Mouse (Mus musculus): Measurements from ENCODE around the gene Ano1. TPM values are rescaled to one million over a fixed set of nuclear protein-coding genes. Genes with fewer than 3 reads are reported as not detected.

The Ano1 gene
- polyA plus RNA-seq, 1 experiment from 2014 or later, result 9.7 TPM

DNA sequence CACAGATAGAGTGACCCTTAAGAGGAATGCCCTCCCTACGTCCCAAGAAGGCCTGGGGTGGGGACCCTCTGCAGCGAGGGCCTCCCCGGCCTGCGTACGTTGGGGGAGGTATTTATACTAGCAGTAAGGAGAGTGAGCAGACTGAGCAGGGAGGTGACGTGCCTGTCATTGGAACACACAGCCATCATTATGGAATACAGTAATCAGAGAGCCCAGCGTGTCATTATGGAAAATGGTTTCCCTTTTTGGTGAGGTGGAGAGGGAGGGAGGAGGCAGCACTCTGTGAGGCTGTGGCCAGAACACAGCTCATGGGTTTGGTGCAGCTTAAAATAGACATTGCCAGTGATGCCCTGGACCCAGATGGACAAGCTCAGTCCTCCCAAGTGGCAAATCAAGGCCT, 11.1 kb downstream of the Ano1 start:
- 66% methylated on average over 7 of the region's 7 CpGs for WGBS
- Histone ChIP-seq H3K9ac (no peak overlapping the region), H3K4me1 (peaks cover 14% of the 10 kb centered on the region), H3K4me3 (no peak overlapping the region), H3K36me3 (no peaks in the 10 kb centered on the region), H3K27me3 (peaks cover 26% of the 10 kb centered on the region), H3K9me3 (no peaks in the 10 kb centered on the region), H3K4me2 (no peak overlapping the region), H3K27ac (no peak overlapping the region)
- ATAC-seq (ENCODE audit: insufficient number of reproducible peaks, low FRiP score, low TSS enrichment, low read depth), result no peak

DNA sequence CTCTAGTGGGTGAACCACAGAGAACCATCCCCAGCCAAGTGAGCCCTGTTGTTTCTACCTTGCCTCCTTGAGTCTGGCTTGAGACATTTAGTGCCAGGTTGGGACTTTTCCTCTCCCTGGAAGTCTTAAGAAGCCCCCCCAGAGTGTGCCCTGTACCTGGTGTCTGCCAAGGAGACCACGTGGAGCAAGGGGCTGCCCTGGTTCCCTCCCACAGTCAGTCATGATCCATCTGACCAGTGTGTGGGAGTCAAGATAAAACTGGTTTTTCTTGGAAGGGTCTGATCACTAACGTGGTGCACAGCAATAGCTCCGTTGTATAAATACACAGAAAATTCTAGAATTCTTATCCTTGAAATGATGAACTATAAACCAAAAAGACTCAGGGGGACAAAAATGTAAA, 12.0 kb downstream of the Ano1 start:
- no peaks in the 10 kb centered on the region for H3K36me3 ChIP-seq
- WGBS, result 46% methylated on average over 3 of the region's 3 CpGs
- H3K4me2 ChIP-seq, result no peak overlapping the region
- ATAC-seq (ENCODE audit: insufficient number of reproducible peaks, low FRiP score, low TSS enrichment, low read depth), result no peak
- peaks cover 14% of the 10 kb centered on the region for H3K4me1 ChIP-seq
- H3K9ac ChIP-seq, result no peak overlapping the region
- no peaks in the 10 kb centered on the region for H3K9me3 ChIP-seq
- no peak overlapping the region for H3K27ac ChIP-seq
- no peak overlapping the region for H3K4me3 ChIP-seq
- H3K27me3 ChIP-seq, result peaks cover 29% of the 10 kb centered on the region

DNA sequence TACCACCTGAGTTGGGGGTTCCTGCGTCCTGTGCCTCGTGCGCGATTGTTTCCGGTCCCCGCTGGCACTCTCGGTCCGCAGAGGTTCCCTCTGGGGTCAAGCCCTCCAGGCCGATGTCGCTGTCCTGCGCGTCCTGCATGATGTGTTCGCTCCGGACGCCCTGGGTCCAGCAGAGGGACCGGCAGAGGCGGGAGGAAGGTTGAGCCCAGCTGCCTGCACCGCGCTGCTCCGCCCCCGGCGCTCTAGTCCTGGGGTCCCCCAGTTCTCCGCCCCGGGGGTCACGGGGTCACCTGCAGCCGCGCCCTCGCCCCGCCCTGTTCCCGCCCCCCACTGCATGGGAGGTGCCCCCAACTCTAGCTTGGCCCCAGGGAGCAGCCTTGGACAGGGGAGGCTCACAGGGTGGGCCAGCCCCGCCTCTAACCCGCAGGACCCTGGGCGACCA, 13.4 kb downstream of the Ano1 start:
- 0 out of 2 replicates have a peak overlapping the region, but pooled peaks have one; percentile 26 for H3K9ac ChIP-seq
- no peaks in the 10 kb centered on the region for H3K9me3 ChIP-seq
- ATAC-seq (ENCODE audit: insufficient number of reproducible peaks, low FRiP score, low TSS enrichment, low read depth), result no peak
- under 1% methylated on average over 31 of the region's 33 CpGs for WGBS
- H3K4me3 ChIP-seq, result peak overlapping the region; percentile 36
- peaks cover 30% of the 10 kb centered on the region for H3K27me3 ChIP-seq
- H3K4me2 ChIP-seq, result peak overlapping the region; percentile 71
- no peak overlapping the region for H3K27ac ChIP-seq
- H3K4me1 ChIP-seq, result peaks cover 14% of the 10 kb centered on the region
- H3K36me3 ChIP-seq, result no peaks in the 10 kb centered on the region

DNA sequence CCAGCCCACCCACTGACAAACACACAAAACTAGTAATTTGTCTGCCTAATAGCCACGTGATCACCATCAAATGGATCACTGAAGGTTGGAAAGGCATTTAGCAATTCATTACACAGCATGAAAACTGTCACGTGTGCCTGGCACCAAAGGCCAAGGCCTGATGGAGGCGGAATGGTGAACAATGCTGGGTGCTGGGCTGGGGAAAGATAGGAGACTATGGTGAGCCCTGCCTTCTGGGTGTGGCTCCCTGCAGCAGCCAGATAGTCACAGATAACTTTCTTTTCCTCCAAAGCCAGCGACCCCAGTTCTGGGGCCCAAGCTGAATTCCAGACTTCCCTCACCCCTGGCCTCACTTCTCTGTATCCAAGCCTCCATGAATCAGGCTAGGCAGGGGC, 19.9 kb downstream of the Ano1 start:
- H3K9ac ChIP-seq, result no peak overlapping the region
- WGBS, result 51% methylated on average over 4 of the region's 4 CpGs
- H3K27ac ChIP-seq, result no peak overlapping the region
- no peak overlapping the region for H3K4me3 ChIP-seq
- ATAC-seq (ENCODE audit: insufficient number of reproducible peaks, low FRiP score, low TSS enrichment, low read depth), result no peak
- H3K9me3 ChIP-seq, result no peaks in the 10 kb centered on the region
- peaks cover 13% of the 10 kb centered on the region; the same call in 1 of the 2 replicates for H3K27me3 ChIP-seq
- no peaks in the 10 kb centered on the region for H3K36me3 ChIP-seq
- no peak overlapping the region for H3K4me2 ChIP-seq
- H3K4me1 ChIP-seq, result no peaks in the 10 kb centered on the region

DNA sequence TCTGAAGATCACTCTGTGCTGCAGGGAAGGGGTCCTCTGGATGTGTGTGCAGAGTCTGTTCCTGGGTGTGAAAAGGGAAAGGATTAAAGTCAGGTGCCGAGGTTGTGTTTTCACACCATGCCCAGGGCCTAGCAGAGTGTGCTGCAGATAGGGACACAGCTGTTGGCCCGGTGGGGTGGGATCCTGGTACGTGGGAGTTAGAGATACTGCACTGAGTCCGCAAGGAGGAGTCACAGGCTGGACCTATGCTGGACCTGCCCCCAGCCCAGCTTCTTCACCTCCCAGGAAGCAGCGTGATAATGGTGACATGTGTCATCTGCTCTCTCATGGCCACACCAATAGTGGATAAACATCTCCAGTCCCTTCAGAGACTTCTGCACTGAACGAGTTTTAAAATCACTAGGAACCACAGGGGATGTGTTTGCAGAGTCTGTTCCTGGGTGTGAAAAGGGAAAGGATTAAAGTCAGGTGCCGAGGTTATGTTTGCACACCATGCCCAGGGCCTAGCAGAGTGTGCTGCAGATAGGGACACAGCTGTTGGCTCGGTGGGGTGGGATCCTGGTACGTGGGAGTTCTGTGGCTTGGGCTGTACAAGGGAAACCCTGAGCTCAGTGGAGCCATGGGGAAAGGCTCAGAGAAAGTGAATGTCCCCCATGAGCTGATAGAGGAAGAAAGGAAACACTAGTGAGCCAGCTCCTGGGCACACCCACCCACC, 20.4 kb downstream of the Ano1 start:
- 64% methylated on average over 9 of the region's 9 CpGs for WGBS
- H3K4me3 ChIP-seq, result no peak overlapping the region
- no peaks in the 10 kb centered on the region for H3K4me1 ChIP-seq
- H3K27me3 ChIP-seq, result peaks cover 9% of the 10 kb centered on the region; the same call in 1 of the 2 replicates
- H3K27ac ChIP-seq, result no peak overlapping the region
- H3K36me3 ChIP-seq, result no peaks in the 10 kb centered on the region
- no peak overlapping the region for H3K9ac ChIP-seq
- no peaks in the 10 kb centered on the region for H3K9me3 ChIP-seq
- ATAC-seq (ENCODE audit: insufficient number of reproducible peaks, low FRiP score, low TSS enrichment, low read depth), result no peak
- H3K4me2 ChIP-seq, result no peak overlapping the region

DNA sequence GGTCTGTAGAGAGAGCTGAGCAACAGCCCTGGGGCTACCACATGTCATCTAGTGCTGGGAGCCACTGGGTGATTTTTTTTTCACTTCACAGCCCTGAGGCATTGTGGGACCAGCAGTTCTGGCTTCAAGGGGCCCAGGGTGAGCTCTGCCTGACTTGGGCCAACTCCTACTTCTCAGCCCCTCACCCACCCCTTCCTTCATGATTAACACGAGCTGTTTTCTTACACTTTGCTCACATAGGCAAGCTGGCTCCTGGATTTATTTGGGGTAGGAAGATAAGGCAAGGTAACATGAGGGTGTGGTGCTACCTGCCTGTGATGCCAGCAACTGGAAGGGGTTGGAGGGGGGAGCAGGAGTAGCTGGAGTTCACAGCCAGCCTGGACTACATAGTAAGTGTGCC, 27.5 kb downstream of the Ano1 start:
- Histone ChIP-seq H3K9ac (no peak overlapping the region), H3K4me3 (no peak overlapping the region), H3K9me3 (no peaks in the 10 kb centered on the region), H3K27ac (no peak overlapping the region), H3K27me3 (no peaks in the 10 kb centered on the region), H3K36me3 (no peaks in the 10 kb centered on the region), H3K4me1 (no peaks in the 10 kb centered on the region), H3K4me2 (no peak overlapping the region)
- ATAC-seq (ENCODE audit: insufficient number of reproducible peaks, low FRiP score, low TSS enrichment, low read depth), result no peak
- WGBS, result 11% methylated on average over 1 of the region's 1 CpGs

DNA sequence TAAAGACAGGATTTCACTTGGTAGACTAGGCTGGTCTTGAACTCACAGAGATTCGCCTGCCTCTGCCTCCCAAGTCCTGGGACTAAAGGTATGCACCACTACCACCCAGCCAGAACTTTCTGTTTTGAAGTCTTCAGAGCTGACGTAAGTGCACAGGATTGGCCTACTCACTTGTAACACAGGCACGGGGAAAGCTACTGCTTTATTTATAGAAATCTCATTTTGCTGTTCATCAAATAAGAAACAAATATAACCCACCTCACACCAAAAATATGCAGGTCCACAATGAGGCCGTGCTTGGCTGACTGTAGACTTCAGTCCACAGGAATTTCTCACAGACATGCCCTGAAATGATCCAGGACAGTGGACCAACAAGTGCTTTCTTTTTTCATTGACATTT, 31.8 kb downstream of the Ano1 start:
- Histone ChIP-seq H3K9ac (no peak overlapping the region), H3K4me3 (no peak overlapping the region), H3K27ac (no peak overlapping the region), H3K4me1 (no peaks in the 10 kb centered on the region), H3K27me3 (no peaks in the 10 kb centered on the region), H3K4me2 (no peak overlapping the region), H3K36me3 (no peaks in the 10 kb centered on the region), H3K9me3 (no peaks in the 10 kb centered on the region)
- 80% methylated on average over 4 of the region's 4 CpGs for WGBS
- no peak for ATAC-seq (ENCODE audit: insufficient number of reproducible peaks, low FRiP score, low TSS enrichment, low read depth)

DNA sequence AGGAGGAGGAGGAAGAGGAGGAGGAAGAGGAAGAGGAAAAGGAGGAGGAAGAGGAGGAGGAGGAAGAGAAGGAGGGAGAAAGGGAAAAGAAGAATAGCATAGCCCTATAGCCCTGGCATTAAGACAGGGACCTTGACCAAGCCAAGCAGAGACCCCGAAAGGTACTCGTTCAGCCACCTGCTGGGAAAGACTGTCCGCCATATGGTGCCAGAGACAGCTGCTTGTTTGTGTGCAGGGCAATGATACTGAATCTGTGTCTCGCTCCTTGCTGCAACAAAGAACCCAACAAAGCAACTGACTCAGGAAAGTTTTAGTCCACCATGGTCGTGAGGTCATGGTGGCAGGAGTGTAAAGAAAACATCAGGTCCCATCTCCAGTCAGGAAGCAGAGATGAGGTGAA, 34.0 kb downstream of the Ano1 start:
- Histone ChIP-seq H3K9ac (no peak overlapping the region), H3K36me3 (no peaks in the 10 kb centered on the region), H3K4me3 (no peak overlapping the region), H3K9me3 (no peaks in the 10 kb centered on the region), H3K27ac (no peak overlapping the region), H3K4me2 (no peak overlapping the region), H3K27me3 (no peaks in the 10 kb centered on the region), H3K4me1 (no peaks in the 10 kb centered on the region)
- WGBS, result 78% methylated on average over 5 of the region's 5 CpGs
- no peak for ATAC-seq (ENCODE audit: insufficient number of reproducible peaks, low FRiP score, low TSS enrichment, low read depth)

DNA sequence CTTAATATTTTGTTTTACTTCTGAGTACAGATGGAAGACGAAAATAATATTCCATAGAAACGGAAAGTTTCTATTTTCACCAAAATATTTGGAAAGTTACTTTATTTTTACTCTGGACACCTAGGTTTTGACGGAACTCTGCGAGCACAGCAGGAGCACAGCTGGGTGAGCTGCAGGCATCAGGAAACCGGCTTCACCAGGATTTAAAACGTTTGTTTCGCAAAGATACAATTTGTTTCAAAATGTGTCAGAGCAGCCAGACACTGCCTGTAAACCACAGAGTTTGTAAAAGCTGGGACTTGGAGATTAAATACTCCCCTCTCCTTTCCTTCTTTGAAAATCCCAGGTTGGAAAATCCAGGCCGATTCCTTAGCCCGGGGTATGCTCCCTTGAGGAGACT, 53.9 kb downstream of the Ano1 start:
- no peaks in the 10 kb centered on the region for H3K4me1 ChIP-seq
- 70% methylated on average over 9 of the region's 9 CpGs for WGBS
- H3K9ac ChIP-seq, result no peak overlapping the region
- H3K4me2 ChIP-seq, result no peak overlapping the region
- H3K36me3 ChIP-seq, result no peaks in the 10 kb centered on the region
- H3K9me3 ChIP-seq, result peaks cover 4% of the 10 kb centered on the region; the same call in 1 of the 2 replicates
- no peak overlapping the region for H3K27ac ChIP-seq
- no peak for ATAC-seq (ENCODE audit: insufficient number of reproducible peaks, low FRiP score, low TSS enrichment, low read depth)
- H3K27me3 ChIP-seq, result no peaks in the 10 kb centered on the region
- no peak overlapping the region for H3K4me3 ChIP-seq

DNA sequence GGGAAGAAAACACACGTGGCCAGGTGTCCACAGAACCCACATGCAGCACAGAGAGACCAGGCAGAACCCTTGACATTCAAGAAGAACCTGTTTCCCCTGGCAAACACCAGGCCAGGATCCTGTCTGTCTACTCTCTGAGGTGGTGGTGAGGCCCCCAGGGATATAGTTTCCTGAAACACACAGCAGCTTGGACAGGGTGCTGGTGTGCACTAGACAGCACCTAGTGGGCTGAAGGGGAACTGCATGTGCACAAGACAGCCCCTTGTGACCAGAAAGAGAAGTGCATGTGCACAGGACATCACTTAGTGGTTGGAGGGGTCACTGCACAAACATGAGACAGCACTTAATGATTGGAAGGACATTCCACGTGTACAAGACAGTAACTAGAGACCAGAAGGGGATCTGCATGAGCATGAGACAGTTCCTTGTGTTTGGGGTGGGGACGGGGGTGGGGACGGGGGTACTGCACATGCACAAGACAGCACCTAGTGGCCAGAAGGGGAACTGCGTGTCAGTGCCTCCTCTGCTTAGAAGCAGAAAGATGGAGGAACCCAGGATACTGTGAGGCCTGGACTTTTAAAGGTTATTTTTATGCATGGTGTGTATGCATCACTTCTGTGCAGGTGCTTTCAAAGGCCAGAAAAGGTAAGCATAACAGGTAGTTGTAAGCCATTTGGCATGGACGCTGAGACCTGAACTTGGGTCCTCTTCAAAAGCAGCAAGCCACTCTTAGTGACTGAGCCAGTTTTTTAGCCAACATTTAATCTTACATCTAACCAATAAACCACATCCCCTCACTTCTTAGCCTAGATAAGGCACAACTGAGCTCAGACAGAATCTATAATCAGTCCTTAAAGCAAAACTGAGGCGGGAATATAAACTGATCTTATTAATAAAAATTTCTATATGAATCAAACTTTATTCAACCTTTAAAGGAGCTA, 54.7 kb downstream of the Ano1 start:
- WGBS, result 77% methylated on average over 7 of the region's 7 CpGs
- Histone ChIP-seq H3K36me3 (no peaks in the 10 kb centered on the region), H3K9me3 (peaks cover 4% of the 10 kb centered on the region; the same call in 1 of the 2 replicates)

DNA sequence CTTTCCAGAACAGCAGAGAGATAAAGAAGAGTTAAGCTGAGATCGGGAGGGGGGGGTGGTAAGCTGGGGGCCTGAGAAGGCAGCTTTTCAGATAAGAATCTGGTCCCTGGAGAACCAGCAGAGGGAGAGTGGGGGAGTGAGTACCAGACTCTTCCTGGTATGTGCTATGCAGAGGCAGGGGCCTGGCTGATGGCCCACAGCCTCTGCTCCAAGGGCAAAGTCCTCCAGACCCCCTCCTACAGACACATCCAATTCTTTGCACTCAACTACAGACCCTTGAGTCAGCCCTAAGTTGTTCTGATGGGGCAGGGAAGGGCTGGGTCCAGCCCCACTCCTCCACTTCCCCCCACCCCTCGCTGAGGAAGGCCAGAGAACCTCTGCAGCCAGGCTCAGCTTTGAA, 61.9 kb downstream of the Ano1 start:
- 51% methylated on average over 2 of the region's 2 CpGs for WGBS
- H3K27ac ChIP-seq, result no peak overlapping the region

More for the DNA sequence above, 54.7 kb downstream of the Ano1 start:
- Histone ChIP-seq H3K27me3 (no peaks in the 10 kb centered on the region), H3K4me2 (no peak overlapping the region), H3K9ac (no peak overlapping the region), H3K27ac (no peak overlapping the region), H3K4me3 (no peak overlapping the region), H3K4me1 (no peaks in the 10 kb centered on the region)
- ATAC-seq (ENCODE audit: insufficient number of reproducible peaks, low FRiP score, low TSS enrichment, low read depth), result no peak

DNA sequence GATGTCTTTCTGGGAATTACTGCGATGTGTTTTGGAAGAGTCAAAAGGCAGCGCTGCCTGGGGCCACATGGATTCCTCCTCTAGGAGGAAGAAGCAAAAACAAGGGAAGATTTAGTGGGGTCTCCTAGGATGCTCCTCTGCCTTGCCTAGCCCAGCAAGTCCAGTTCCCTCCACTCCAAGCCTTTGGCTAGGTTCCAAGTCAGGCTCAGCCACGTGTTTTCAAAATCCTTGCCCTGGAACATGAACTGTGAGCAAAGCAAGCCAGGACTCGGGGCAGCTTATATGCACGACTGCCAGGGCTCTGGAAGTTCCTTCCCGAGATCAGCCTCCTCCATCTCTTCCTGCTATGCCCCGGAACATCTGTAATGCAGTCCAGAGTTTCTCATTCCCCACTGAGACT, 62.6 kb downstream of the Ano1 start:
- H3K4me1 ChIP-seq, result peaks cover 13% of the 10 kb centered on the region
- no peaks in the 10 kb centered on the region for H3K36me3 ChIP-seq
- H3K4me3 ChIP-seq, result no peak overlapping the region
- no peak overlapping the region for H3K27ac ChIP-seq
- no peaks in the 10 kb centered on the region for H3K9me3 ChIP-seq
- no peaks in the 10 kb centered on the region for H3K27me3 ChIP-seq
- H3K9ac ChIP-seq, result no peak overlapping the region
- 23% methylated on average over 7 of the region's 7 CpGs for WGBS
- H3K4me2 ChIP-seq, result no peak overlapping the region
- ATAC-seq (ENCODE audit: insufficient number of reproducible peaks, low FRiP score, low TSS enrichment, low read depth), result no peak

More for the DNA sequence above, 61.9 kb downstream of the Ano1 start:
- no peaks in the 10 kb centered on the region for H3K9me3 ChIP-seq
- no peaks in the 10 kb centered on the region for H3K36me3 ChIP-seq
- no peak for ATAC-seq (ENCODE audit: insufficient number of reproducible peaks, low FRiP score, low TSS enrichment, low read depth)
- H3K9ac ChIP-seq, result no peak overlapping the region
- no peak overlapping the region for H3K4me2 ChIP-seq
- no peaks in the 10 kb centered on the region for H3K27me3 ChIP-seq
- H3K4me1 ChIP-seq, result peaks cover 13% of the 10 kb centered on the region
- no peak overlapping the region for H3K4me3 ChIP-seq

Measured in limb, embryonic 15.5 days (tissue).